8 mouse cellular contexts compared by ENCODE assay signal in the genomic region with DNA sequence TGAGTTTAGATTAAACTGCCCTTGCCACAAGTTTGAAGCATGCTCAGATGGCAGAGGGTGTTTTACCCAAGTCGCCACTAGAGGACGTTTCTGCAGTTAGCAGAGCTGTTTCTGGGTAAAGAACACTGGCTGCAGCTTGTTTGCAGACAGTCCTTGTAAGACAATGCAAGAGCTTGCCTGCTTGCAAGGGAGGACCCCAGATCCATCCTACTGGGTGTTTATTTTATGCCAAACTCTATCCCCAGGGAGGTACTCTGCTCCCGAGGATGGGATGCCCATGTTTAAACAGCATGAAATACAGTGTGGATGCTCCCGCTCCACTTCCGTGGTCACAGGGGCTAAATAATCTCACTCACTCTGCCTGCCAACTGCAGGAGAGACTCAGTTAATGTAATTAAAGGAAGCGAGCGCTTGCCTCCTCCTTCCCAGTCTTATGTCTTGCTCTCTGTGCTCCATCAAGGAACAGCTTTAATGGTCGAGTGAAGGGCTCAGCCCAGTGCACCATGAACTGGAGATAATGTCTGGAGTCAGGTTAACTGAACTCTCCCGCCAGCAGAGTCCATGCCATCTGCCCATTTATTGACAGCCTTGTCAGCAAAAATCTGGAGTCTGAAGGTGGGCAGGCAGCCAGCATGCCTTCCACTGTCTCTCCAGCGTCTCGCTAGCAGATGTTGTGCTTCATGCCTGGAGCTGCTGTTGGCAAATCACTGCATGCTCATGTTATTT.
A peak's percentile ranks its signal among the peaks of the same experiment; 100 is the strongest.
DNase-seq lines count a peak whose midpoint lies in the region; ATAC-seq and TF ChIP-seq lines count a peak whose summit lies in the region.

No protein-coding gene starts in this region.

- no peak overlapping the region for H3K4me3 ChIP-seq in hindbrain, embryonic 11.5 days (ENCODE audit: low read depth, low read length)
- no peak overlapping the region for H3K4me3 ChIP-seq in lung, postnatal 0 days (ENCODE audit: low read depth, low read length)

- H3K27me3 ChIP-seq in hindbrain, embryonic 11.5 days (ENCODE audit: control insufficient read depth, insufficient read depth, low read length): no peaks in the 10 kb centered on the region
- H3K27me3 ChIP-seq in lung, postnatal 0 days (replicated peaks; ENCODE audit: insufficient read depth, low read length): no peaks in the 10 kb centered on the region

- H3K36me3 ChIP-seq in hindbrain, embryonic 11.5 days (ENCODE audit: control insufficient read depth, insufficient read depth, low read length): no peaks in the 10 kb centered on the region
- H3K36me3 ChIP-seq in lung, postnatal 0 days (ENCODE audit: insufficient read depth, low read length): no peaks in the 10 kb centered on the region

- peak overlapping the region; percentile 76 for H3K27ac ChIP-seq in hindbrain, embryonic 11.5 days (ENCODE audit: low read depth, low read length)
- H3K27ac ChIP-seq in lung, postnatal 0 days (ENCODE audit: low read length): no peak overlapping the region

- H3K9ac ChIP-seq in hindbrain, embryonic 11.5 days (ENCODE audit: low read depth, low read length): peak overlapping the region; percentile 46
- H3K9ac ChIP-seq in lung, postnatal 0 days (replicated peaks; ENCODE audit: low read depth): no peak overlapping the region

- peak; percentile 52 for DNase-seq in ES-CJ7 (ENCODE audit: low read depth, low spot score)
- DNase-seq in cerebellum, adult 18-20 months: peak; percentile 52 to 60
- DNase-seq in hindbrain, embryonic 11.5 days (ENCODE audit: low spot score): peak; percentile 76
- DNase-seq in layer of hippocampus, adult 9-11 months: peak; percentile 63
- peak; percentile 45 for DNase-seq in lung, postnatal 0 days (ENCODE audit: low spot score)
- DNase-seq in retina, postnatal 1 day: peak; percentile 89

- peak overlapping the region; percentile 32; the same call in 1 of the 2 replicates for H3K4me2 ChIP-seq in hindbrain, embryonic 11.5 days (replicated peaks; ENCODE audit: low read depth, low read length)
- H3K4me2 ChIP-seq in lung, postnatal 0 days (replicated peaks; ENCODE audit: low read depth, low read length): peak overlapping the region; percentile 30

- TF ChIP-seq CTCF in lung, postnatal 0 days (IDR thresholded peaks at IDR 0.05): peak; percentile 70

- H3K4me1 ChIP-seq in hindbrain, embryonic 11.5 days (replicated peaks; ENCODE audit: control insufficient read depth, insufficient read depth, low read length): peaks cover 13% of the 10 kb centered on the region
- no peaks in the 10 kb centered on the region for H3K4me1 ChIP-seq in lung, postnatal 0 days (ENCODE audit: insufficient read depth, low read depth, low read length)

- TF ChIP-seq EP300 in lung, postnatal 0 days (IDR thresholded peaks at IDR 0.05): no peak

- peak; percentile 82 for ATAC-seq in frontal cortex, adult (ENCODE audit: low TSS enrichment)
- ATAC-seq in hindbrain, embryonic 11.5 days (ENCODE audit: low FRiP score): peak; percentile 73
- ATAC-seq in lung, postnatal 0 days: peak; percentile 47; the same call in 1 of the 2 replicates
- no peak for ATAC-seq in erythroblast, adult 5-6 weeks (replicated peaks; ENCODE audit: low FRiP score, poor library complexity, severe bottlenecking)

- no peaks in the 10 kb centered on the region for H3K9me3 ChIP-seq in hindbrain, embryonic 11.5 days (ENCODE audit: control insufficient read depth, low read length)
- no peaks in the 10 kb centered on the region for H3K9me3 ChIP-seq in lung, postnatal 0 days (ENCODE audit: low read length)

- 23% methylated on average over 11 of the region's 11 CpGs for WGBS in hindbrain, embryonic 11.5 days
- 12% methylated on average over 11 of the region's 11 CpGs for WGBS in lung, postnatal 0 days
